Mouse (Mus musculus) megakaryocyte, embryonic 14.5 days (primary cell): Measurements from ENCODE around the gene Krtap2-4. TPM values are rescaled to one million over a fixed set of nuclear protein-coding genes. Genes with fewer than 3 reads are reported as not detected.
"Not testable (repeated sequence)": the region's sequence is repeated elsewhere in the genome, so short reads cannot be mapped to it uniquely, and the experiment has no call there.

Experiments
- H3K27me3 ChIP-seq: replicated peaks from 2 replicates; pipeline ENCODE3; 2012; ENCODE audit warnings: inconsistent platforms
- H3K36me3 ChIP-seq: replicated peaks from 2 replicates; pipeline ENCODE3; 2012; ENCODE audit warnings: low read length, inconsistent platforms, mixed read lengths
- H3K4me1 ChIP-seq: 2 replicates; pipeline ENCODE4 v1.6.1; 2012; ENCODE audit warnings: inconsistent platforms
- H3K4me3 ChIP-seq: replicated peaks from 2 replicates; pipeline ENCODE3; 2012; ENCODE audit warnings: moderate library complexity, mild to moderate bottlenecking, inconsistent platforms
- H3K9me3 ChIP-seq: 2 replicates; pipeline ENCODE4 v1.6.1; 2012; ENCODE audit warnings: inconsistent platforms
- FLI1 ChIP-seq: IDR thresholded peaks from 2 replicates; pipeline ENCODE4 v1.6.1; 2012; ENCODE audit warnings: low read length, inconsistent platforms, mixed read lengths
- GATA1 ChIP-seq: IDR thresholded peaks from 3 replicates; pipeline ENCODE4 v1.6.1; 2012; ENCODE audit warnings: mixed read lengths, low read length, inconsistent platforms, borderline replicate concordance
- polyA plus RNA-seq: library from polyadenylated mRNA; stranded (reverse); fragments of >175 nt; gene quantifications from 2 replicates; pipeline ENCODE4 v1.2.3, GENCODE M21; 2012; ENCODE audit warnings: low replicate concordance; ENCODE audit not compliant: insufficient read depth

Gene Krtap2-4
- polyA plus RNA-seq, 1 experiment: not detected

DNA sequence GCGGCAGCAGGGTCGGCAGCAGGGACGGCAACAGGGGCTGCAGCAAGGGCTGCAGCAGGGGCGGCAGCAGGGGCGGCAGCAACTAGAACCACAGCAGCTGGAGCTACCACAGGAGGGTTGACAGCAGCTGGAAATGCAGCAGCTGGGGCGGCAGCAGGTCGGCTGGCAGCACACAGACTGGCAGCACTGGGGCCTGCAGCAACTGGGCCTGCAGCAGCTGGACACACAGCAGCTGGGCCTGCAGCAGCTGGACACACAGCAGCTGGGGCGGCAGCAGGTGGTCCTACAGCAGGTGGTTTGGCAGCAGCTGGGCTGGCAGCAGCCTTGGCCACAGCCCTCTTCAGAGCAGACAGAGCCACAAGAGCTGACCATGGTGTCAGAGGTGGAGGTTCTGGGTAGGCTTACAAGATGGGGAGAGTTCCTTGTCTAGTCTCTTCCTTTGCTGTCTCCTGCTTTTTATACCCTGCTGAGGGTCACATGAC lies 20.0 kb upstream of the Krtap2-4 start, which contains the start of gene Krtap4-2:
Gene Krtap4-2, minus strand, starts transcription at position 432 of the 482 bp plus-strand sequence.
- H3K27me3 ChIP-seq: peaks cover 1% of the 10 kb centered on the region
- H3K4me1 ChIP-seq: no peaks in the 10 kb centered on the region
- H3K9me3 ChIP-seq: no peaks in the 10 kb centered on the region
- H3K36me3 ChIP-seq: no peaks in the 10 kb centered on the region
- no peak within 1 kb of the TSS for H3K4me3 ChIP-seq
- TF ChIP-seq GATA1 (no peak), FLI1 (no peak)

DNA sequence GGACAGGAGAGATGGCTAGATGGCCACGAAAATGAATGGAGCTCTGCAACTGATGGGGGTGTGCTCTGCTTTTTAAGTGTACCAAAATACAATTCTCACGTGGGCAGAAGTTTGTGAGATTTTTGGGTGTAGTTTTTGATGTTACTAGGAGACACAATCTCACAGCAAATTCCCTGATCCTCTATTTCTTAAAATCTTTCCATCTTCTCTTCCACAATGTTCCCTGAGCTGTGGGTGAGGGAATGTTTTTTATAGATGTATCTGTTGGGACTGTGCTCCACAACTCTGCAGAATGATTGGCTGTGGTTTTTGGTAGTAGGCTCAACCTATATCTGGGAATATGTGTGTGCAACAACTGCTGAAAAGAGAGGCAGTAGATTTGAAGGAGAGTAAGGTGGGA lies 18.6 kb upstream of the Krtap2-4 start:
- TF ChIP-seq GATA1 (no peak), FLI1 (no peak)
- Histone ChIP-seq H3K4me1 (no peaks in the 10 kb centered on the region), H3K9me3 (no peaks in the 10 kb centered on the region), H3K27me3 (no peaks in the 10 kb centered on the region), H3K36me3 (no peaks in the 10 kb centered on the region), H3K4me3 (no peak overlapping the region)

DNA sequence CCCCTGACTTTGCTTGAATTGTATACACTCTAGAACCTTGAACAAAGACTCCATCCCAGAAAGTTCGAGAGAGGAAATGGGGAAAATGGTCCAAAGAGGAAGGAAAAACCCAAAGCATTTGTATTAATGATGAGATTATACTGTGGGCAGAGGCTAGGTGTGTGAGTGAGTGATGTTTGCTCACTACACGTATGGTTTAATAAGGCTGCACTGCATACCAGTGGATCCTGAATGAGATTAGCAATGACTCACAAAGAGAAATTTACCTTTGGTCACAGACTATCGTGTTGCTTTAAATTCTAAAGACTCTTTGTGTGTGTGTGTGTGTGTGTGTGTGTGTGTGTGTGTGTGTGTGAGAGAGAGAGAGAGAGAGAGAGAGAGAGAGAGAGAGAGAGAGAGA lies 16.2 kb upstream of the Krtap2-4 start:
- H3K4me3 ChIP-seq: no peak overlapping the region
- no peaks in the 10 kb centered on the region for H3K27me3 ChIP-seq
- no peaks in the 10 kb centered on the region for H3K9me3 ChIP-seq
- TF ChIP-seq FLI1 (no peak), GATA1 (no peak)
- H3K36me3 ChIP-seq: no peaks in the 10 kb centered on the region
- H3K4me1 ChIP-seq: no peaks in the 10 kb centered on the region

DNA sequence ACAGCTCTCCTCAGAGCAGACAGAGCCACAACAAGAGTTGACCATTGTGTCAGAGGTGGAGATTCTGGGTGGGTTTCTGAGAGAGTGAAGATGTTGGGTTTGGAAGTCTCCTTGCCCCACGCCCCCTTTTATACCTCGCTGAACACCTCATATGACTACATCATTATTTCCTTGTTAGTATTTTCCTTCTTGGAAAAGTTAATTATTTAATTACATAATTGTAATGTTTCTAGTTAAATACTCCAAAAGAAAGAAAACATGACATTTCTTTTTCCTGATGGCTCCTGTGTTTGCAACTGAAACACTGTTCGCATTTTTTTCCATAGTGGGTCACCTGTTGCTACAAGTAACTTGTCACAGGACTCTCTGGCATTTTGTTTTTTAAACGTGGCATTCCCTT lies 13.5 kb upstream of the Krtap2-4 start, which contains the start of gene Krtap4-1:
Gene Krtap4-1, minus strand, starts transcription at position 101 of the 400 bp plus-strand sequence.
- TF ChIP-seq GATA1: no peak
- TF ChIP-seq FLI1: no peak
- Histone ChIP-seq H3K27me3 (no peaks in the 10 kb centered on the region), H3K36me3 (no peaks in the 10 kb centered on the region), H3K9me3 (peaks cover 6% of the 10 kb centered on the region; the same call in 1 of the 2 replicates), H3K4me1 (no peaks in the 10 kb centered on the region), H3K4me3 (no peak within 1 kb of the TSS)

DNA sequence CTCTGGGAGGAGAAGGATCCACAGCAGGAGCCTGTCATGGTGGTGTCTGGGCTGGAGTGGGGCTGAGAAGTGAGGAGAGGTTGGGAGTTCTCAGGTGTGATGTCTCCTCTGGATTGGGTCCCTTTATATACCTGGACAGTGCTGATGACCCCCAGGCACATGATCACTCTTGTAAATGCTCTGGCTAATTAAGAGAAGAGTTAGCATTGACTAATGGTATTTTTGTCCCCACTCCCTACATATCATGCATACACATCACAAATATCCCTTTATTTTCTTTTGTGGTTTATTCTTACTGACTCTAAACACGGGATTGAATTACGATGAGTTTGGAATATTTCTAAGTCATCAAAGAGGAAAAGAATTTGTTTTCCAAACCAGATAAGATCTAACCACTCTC lies 5.7 kb upstream of the Krtap2-4 start, which contains the start of gene Gm11562:
Gene Gm11562, minus strand, starts transcription at position 101 of the 400 bp plus-strand sequence.
- H3K4me3 ChIP-seq: no peak within 1 kb of the TSS
- H3K36me3 ChIP-seq: no peaks in the 10 kb centered on the region
- H3K27me3 ChIP-seq: no peaks in the 10 kb centered on the region
- 0 out of 2 replicates have a peak, but pooled peaks cover 3% of the 10 kb centered on the region for H3K9me3 ChIP-seq
- TF ChIP-seq FLI1: no peak
- TF ChIP-seq GATA1: no peak
- H3K4me1 ChIP-seq: no peaks in the 10 kb centered on the region

DNA sequence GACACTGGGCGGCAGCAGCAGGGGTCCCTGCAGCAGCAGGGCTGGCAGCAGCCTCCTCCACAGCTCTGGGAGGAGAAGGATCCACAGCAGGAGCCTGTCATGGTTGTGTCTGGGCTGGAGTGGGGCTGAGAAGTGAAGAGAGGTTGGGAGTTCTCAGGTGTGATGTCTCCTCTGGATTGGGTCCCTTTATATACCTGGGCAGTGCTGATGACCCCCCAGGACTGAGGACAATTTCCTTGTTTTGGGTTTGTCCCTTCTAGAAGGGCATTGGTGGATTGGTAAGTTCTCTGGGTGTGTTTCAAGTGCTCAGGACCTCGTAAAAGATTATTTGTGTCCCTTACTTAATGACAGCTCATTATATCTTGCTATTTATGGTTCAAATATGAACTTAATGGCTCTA lies 4.6 kb downstream of the Krtap2-4 start, which contains the start of gene Gm11937:
Gene Gm11937, minus strand, starts transcription at position 101 of the 400 bp plus-strand sequence.
- not testable (repeated sequence) for H3K27me3 ChIP-seq, H3K9me3 ChIP-seq, H3K4me3 ChIP-seq, H3K36me3 ChIP-seq, H3K4me1 ChIP-seq

DNA sequence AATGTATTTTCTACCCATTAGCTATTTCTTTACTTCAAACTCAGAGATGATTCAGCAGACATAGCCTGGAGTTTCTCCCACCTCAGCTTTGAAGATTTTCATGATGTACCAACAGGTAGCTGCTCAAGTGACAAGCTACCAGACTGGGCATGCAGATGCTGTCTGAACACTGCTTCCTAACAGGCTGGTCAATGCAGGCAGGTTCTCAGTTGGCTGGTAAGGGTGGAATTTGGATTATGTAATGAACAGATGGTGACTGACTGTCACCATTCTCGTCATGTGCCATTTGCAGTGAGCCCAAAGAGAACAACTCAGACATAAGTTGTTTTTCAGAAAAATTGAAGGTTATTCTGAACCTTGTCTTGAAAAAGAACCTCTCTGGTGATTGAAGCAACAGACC lies 5.5 kb downstream of the Krtap2-4 start:
- TF ChIP-seq GATA1: no peak
- TF ChIP-seq FLI1: no peak
- Histone ChIP-seq H3K4me3 (no peak overlapping the region), H3K9me3 (no peaks in the 10 kb centered on the region), H3K36me3 (no peaks in the 10 kb centered on the region), H3K27me3 (no peaks in the 10 kb centered on the region), H3K4me1 (no peaks in the 10 kb centered on the region)

DNA sequence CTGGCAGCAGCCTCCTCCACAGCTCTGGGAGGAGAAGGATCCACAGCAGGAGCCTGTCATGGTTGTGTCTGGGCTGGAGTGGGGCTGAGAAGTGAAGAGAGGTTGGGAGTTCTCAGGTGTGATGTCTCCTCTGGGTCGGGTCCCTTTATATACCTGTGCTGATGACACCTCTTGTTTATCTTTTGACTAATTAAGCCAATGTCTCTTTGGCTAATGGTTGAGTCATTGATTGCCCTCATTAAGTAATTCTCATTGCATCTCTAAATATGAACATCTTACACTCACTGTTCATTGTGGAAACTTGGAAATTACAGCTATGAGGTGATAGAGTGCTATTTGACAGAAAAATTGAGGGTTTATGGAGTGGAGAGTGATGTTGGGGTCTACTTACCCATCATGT lies 11.4 kb downstream of the Krtap2-4 start, which contains the start of gene Gm11938:
Gene Gm11938, minus strand, starts transcription at position 101 of the 400 bp plus-strand sequence.
- not testable (repeated sequence) for H3K27me3 ChIP-seq, H3K4me1 ChIP-seq, H3K36me3 ChIP-seq, H3K9me3 ChIP-seq, H3K4me3 ChIP-seq

DNA sequence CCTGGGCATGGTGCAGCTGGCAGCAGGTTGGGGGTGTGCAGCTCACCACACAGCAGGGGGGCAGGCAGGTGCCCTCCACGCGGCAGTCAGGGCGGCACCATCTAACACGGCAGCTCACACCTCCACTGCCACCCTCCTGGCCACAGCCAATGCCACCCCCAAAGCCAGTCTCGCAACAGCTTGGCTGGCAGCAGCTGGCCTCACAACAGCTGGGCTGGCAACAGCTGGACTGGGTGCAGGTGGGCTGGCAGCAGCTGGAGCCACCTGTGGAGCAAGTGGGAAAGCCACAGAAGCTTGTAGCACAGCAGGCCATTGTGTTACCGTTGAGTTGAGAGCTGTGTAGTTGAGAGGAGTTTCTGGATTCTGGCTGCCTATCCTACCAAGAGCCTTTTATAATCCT lies 16.9 kb downstream of the Krtap2-4 start, which contains the start of gene Krtap9-3:
Gene Krtap9-3, minus strand, starts transcription at position 364 of the 400 bp plus-strand sequence.
- not testable (repeated sequence) for H3K36me3 ChIP-seq, H3K9me3 ChIP-seq, H3K4me1 ChIP-seq, H3K27me3 ChIP-seq, H3K4me3 ChIP-seq

DNA sequence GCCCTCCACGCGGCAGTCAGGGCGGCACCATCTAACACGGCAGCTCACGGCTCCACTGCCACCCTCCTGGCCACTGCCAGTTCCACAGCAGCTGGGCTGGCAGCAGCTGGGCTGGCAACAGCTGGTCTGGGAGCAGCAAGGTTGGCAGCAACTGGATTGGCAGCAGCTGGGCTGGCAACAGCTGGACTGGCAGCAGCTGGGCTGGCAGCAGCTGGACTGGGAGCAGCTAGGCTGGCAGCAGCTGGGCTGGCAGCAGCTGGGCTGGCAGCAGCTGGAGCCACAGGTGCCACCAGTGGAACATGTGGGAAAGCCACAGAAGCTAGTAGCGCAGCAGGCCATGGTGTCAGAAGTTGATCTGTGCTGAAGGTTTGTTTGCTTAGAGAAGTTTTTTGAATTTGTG lies 23.7 kb downstream of the Krtap2-4 start, which contains the start of gene Krtap1-3:
Gene Krtap1-3, minus strand, starts transcription at position 359 of the 400 bp plus-strand sequence.
- Histone ChIP-seq H3K4me1 (no peaks in the 10 kb centered on the region), H3K27me3 (no peaks in the 10 kb centered on the region), H3K4me3 (no peak within 1 kb of the TSS), H3K36me3 (no peaks in the 10 kb centered on the region), H3K9me3 (no peaks in the 10 kb centered on the region)
- TF ChIP-seq FLI1: no peak
- TF ChIP-seq GATA1: no peak

DNA sequence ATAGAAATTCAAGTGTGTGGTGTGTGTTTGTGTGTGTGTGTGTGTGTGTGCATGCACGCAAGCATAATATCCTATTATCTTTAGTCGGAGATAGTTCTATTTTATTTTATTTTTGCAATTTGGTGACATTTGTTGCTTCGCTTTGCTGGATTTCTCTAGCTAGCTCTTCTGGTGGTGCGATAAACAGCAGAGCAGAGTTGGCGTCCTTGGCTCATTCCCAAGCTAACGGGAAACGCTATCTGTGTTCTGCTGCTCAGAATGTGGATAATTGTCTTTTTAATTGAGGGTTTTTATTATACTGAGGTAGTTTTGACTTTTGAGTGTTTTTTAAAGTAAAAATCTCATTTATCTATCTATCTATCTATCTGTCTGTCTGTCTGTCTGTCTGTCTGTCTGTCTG lies 29.6 kb downstream of the Krtap2-4 start:
- Histone ChIP-seq H3K9me3 (no peaks in the 10 kb centered on the region), H3K27me3 (no peaks in the 10 kb centered on the region), H3K4me1 (no peaks in the 10 kb centered on the region), H3K4me3 (no peak overlapping the region), H3K36me3 (no peaks in the 10 kb centered on the region)
- no peak for TF ChIP-seq GATA1
